Mouse (Mus musculus): ENCODE results near the gene Tmem14c.

DNA sequence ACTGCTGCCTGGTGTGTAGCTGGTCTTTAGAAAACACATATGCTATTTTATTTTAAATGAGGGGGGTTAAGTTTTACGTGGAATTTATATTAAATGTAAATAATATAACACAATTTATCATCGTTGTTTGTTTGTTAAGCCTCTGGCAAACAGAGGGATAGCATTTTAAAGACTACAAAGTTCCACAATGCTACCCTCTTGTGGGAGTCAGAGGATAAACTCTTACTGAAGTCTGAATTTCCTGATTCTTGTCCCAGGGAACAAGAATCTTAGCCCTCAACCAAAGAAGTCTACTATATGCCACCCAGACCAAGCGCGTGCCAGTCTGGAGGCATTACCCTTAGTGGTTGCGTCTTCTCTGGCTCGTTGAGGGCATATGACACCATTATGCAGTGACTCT, 31.2 kb downstream of the Tmem14c start:
- TF ChIP-seq CTCF (conservative IDR thresholded peaks at IDR 0.05; ENCODE audit: insufficient read depth, insufficient read length, low read depth, low read length): no peak
- no peak for TF ChIP-seq POLR2A (IDR thresholded peaks at IDR 0.05; ENCODE audit: low read depth, low read length)

Data from kidney, adult 2 months (tissue).